In the genomic region with DNA sequence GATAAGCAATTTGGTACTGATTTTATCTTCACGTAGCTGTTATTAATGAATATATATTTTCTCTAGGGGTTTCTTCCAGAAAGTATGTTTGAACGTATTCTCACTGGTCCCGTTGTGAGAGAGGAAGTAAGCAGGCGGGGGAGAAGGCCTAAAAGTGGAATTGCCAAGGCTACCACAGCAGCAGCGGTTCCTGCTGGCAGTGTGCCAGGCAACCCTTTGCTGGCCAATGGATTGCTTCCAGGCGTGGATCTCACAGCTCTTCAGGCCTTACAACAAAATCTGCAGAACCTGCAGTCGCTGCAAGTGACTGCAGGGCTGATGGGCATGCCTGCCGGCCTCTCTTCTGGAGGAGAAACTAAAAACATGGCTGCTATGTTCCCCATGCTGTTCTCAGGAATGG, we compare ENCODE assay signal across 8 mouse cellular contexts. TPM values are rescaled to one million over a fixed set of nuclear protein-coding genes. Genes with fewer than 3 reads are reported as not detected.
A peak's percentile ranks its signal among the peaks of the same experiment; 100 is the strongest.
DNase-seq lines count a peak whose midpoint lies in the region; ATAC-seq lines count a peak whose summit lies in the region.

No protein-coding gene starts in this region.

- WGBS in midbrain, embryonic 14.5 days = 48% methylated on average over 8 of the region's 8 CpGs
- 58% methylated on average over 8 of the region's 8 CpGs for WGBS in midbrain, embryonic 13.5 days
- WGBS in limb, embryonic 12.5 days = 49% methylated on average over 8 of the region's 8 CpGs
- 35% methylated on average over 8 of the region's 8 CpGs for WGBS in neural tube, embryonic 15.5 days

- peaks cover 62% of the 10 kb centered on the region for H3K36me3 ChIP-seq in midbrain, embryonic 14.5 days (ENCODE audit: control insufficient read depth, insufficient read depth, low read length)
- H3K36me3 ChIP-seq in midbrain, embryonic 13.5 days = peaks cover 67% of the 10 kb centered on the region
- H3K36me3 ChIP-seq in limb, embryonic 12.5 days = peaks cover 65% of the 10 kb centered on the region
- peaks cover 55% of the 10 kb centered on the region for H3K36me3 ChIP-seq in neural tube, embryonic 15.5 days

- H3K9ac ChIP-seq in midbrain, embryonic 14.5 days (replicated peaks; ENCODE audit: low read length) = no peak overlapping the region
- no peak overlapping the region for H3K9ac ChIP-seq in midbrain, embryonic 13.5 days (replicated peaks)
- H3K9ac ChIP-seq in limb, embryonic 12.5 days (replicated peaks) = no peak overlapping the region
- no peak overlapping the region for H3K9ac ChIP-seq in neural tube, embryonic 15.5 days (replicated peaks)

- no peaks in the 10 kb centered on the region for H3K9me3 ChIP-seq in midbrain, embryonic 14.5 days (ENCODE audit: control insufficient read depth, low read length)
- H3K9me3 ChIP-seq in midbrain, embryonic 13.5 days = no peaks in the 10 kb centered on the region
- H3K9me3 ChIP-seq in limb, embryonic 12.5 days = no peaks in the 10 kb centered on the region
- H3K9me3 ChIP-seq in neural tube, embryonic 15.5 days (replicated peaks) = no peaks in the 10 kb centered on the region

- no peak overlapping the region for H3K4me3 ChIP-seq in midbrain, embryonic 14.5 days (replicated peaks; ENCODE audit: low read depth, low read length)
- no peak overlapping the region for H3K4me3 ChIP-seq in midbrain, embryonic 13.5 days (replicated peaks)
- H3K4me3 ChIP-seq in limb, embryonic 12.5 days (replicated peaks) = no peak overlapping the region
- no peak overlapping the region for H3K4me3 ChIP-seq in neural tube, embryonic 15.5 days (replicated peaks)

- no peaks in the 10 kb centered on the region for H3K4me1 ChIP-seq in midbrain, embryonic 14.5 days (ENCODE audit: control insufficient read depth, insufficient read depth, low read length)
- H3K4me1 ChIP-seq in midbrain, embryonic 13.5 days (replicated peaks) = 0 out of 2 replicates have a peak, but pooled peaks cover 2% of the 10 kb centered on the region
- no peaks in the 10 kb centered on the region; the same call in 1 of the 2 replicates for H3K4me1 ChIP-seq in limb, embryonic 12.5 days (replicated peaks)
- H3K4me1 ChIP-seq in neural tube, embryonic 15.5 days = peaks cover 8% of the 10 kb centered on the region

- DNase-seq in midbrain, embryonic 14.5 days = peak; percentile 86
- DNase-seq in cerebellum, adult 18-20 months = peak; percentile 68 to 77
- peak; percentile 76 for DNase-seq in gastrocnemius, postnatal 14 days
- DNase-seq in kidney, adult 8-10 months = peak; percentile 46 to 68
- DNase-seq in c-Kit-positive CD71-positive TER-119-positive erythroid progenitor cells, embryonic 14.5 days (ENCODE audit: low spot score) = no peak

- no peak for ATAC-seq in midbrain, embryonic 14.5 days (ENCODE audit: low FRiP score, low TSS enrichment)
- no peak for ATAC-seq in midbrain, embryonic 13.5 days
- no peak for ATAC-seq in limb, embryonic 12.5 days (ENCODE audit: insufficient number of reproducible peaks, insufficient read depth, low FRiP score, low TSS enrichment, low read depth)
- ATAC-seq in neural tube, embryonic 15.5 days (ENCODE audit: low FRiP score) = no peak; the same call in 1 of the 2 replicates

- intact Hi-C loops in gastrocnemius, postnatal 14 days (cut with DNase I; ENCODE audit: low total_unique reads) = no loop called here

- no peaks in the 10 kb centered on the region for H3K27me3 ChIP-seq in midbrain, embryonic 14.5 days (ENCODE audit: control insufficient read depth, insufficient read depth, low read length)
- no peaks in the 10 kb centered on the region for H3K27me3 ChIP-seq in midbrain, embryonic 13.5 days
- H3K27me3 ChIP-seq in limb, embryonic 12.5 days = no peaks in the 10 kb centered on the region
- H3K27me3 ChIP-seq in neural tube, embryonic 15.5 days (replicated peaks) = no peaks in the 10 kb centered on the region

- no peak overlapping the region for H3K4me2 ChIP-seq in midbrain, embryonic 14.5 days (ENCODE audit: low read length)
- no peak overlapping the region for H3K4me2 ChIP-seq in midbrain, embryonic 13.5 days (replicated peaks)
- H3K4me2 ChIP-seq in limb, embryonic 12.5 days = no peak overlapping the region
- H3K4me2 ChIP-seq in neural tube, embryonic 15.5 days = no peak overlapping the region

- H3K27ac ChIP-seq in midbrain, embryonic 14.5 days (replicated peaks; ENCODE audit: low read depth, low read length) = 0 out of 2 replicates have a peak overlapping the region, but pooled peaks have one; percentile 0
- H3K27ac ChIP-seq in midbrain, embryonic 13.5 days = no peak overlapping the region
- H3K27ac ChIP-seq in limb, embryonic 12.5 days = peak overlapping the region; percentile 43; the same call in 1 of the 2 replicates
- peak overlapping the region; percentile 38 for H3K27ac ChIP-seq in neural tube, embryonic 15.5 days (replicated peaks)

RNA-seq across cellular contexts. Expression of a gene that starts 18.8 kb away (rescaled TPM):
- polyA plus RNA-seq in midbrain, embryonic 14.5 days (2014; fragmentation: Nextera tagmentation; extraction: Ambion mirVana) = 16.7 and 23.8 TPM in 2 replicates
- polyA plus RNA-seq in midbrain, embryonic 13.5 days (2015; fragmentation: Nextera tagmentation; extraction: Ambion mirVana) = 17.8 and 18.1 TPM in 2 replicates
- 10 to 100 TPM; 18.6 to 23.8 TPM for total RNA-seq in gastrocnemius, postnatal 14 days (2021)
- polyA plus RNA-seq in limb, embryonic 12.5 days (2016; fragmentation: Nextera tagmentation; extraction: Ambion mirVana) = 12.1 and 13.0 TPM in 2 replicates
- 18.6 and 20.6 TPM in 2 replicates for polyA plus RNA-seq in neural tube, embryonic 15.5 days (2015; fragmentation: Nextera tagmentation; extraction: Ambion mirVana)
